Mouse (Mus musculus): ENCODE data around the gene Ppp1r27. TPM values are rescaled to one million over a fixed set of nuclear protein-coding genes. Genes with fewer than 3 reads are reported as not detected.
"Not testable (repeated sequence)": the region's sequence is repeated elsewhere in the genome, so short reads cannot be mapped to it uniquely, and the experiment has no call there.

Ppp1r27 gene
- total RNA-seq, 2 experiments from 2014 or later = 0.60 TPM; not detected in 1

GRCm38 (mm10) chr11:120577211-120578023 lies 26.5 kb upstream of the Ppp1r27 start:
- DNase-seq = peak in 1 of 2 experiments; percentile 45
- intact Hi-C loops (cut with DNase I) = loop anchor here (2.0 kb wide), 1 partner anchor 61 kb away; no protein-coding TSS in a partner anchor

- intact Hi-C loops (cut with DNase I) = no loop called here
- DNase-seq = no peak
These were observed 25.5 kb upstream of the Ppp1r27 start for GRCm38 (mm10) chr11:120576365-120576981.

GRCm38 (mm10) chr11:120575940-120576339 lies 25.0 kb upstream of the Ppp1r27 start:
- no peak for DNase-seq
- intact Hi-C loops (cut with DNase I) = no loop called here

GRCm38 (mm10) chr11:120575046-120575445 lies 24.1 kb upstream of the Ppp1r27 start:
- DNase-seq = no peak

GRCm38 (mm10) chr11:120574278-120574600 lies 23.3 kb upstream of the Ppp1r27 start:
- intact Hi-C loops (cut with DNase I) = no loop called here
- no peak for DNase-seq

More at GRCm38 (mm10) chr11:120575046-120575445, 24.1 kb upstream of the Ppp1r27 start:
- intact Hi-C loops (cut with DNase I) = no loop called here

- no peak for DNase-seq
- intact Hi-C loops (cut with DNase I) = loop anchor here (2.0 kb wide), 1 partner anchor 55 kb away; no protein-coding TSS in a partner anchor
These were observed 22.8 kb upstream of the Ppp1r27 start for GRCm38 (mm10) chr11:120573585-120574277.

- intact Hi-C loops (cut with DNase I) = loop anchor here (2.0 kb wide), 1 partner anchor 54 kb away; no protein-coding TSS in a partner anchor
- DNase-seq = peak; percentile 100
These were observed 22.0 kb upstream of the Ppp1r27 start, which contains the start of gene P4hb for GRCm38 (mm10) chr11:120572752-120573584. Gene P4hb, minus strand, starts transcription at chr11:120573253.

- intact Hi-C loops (cut with DNase I) = loop anchor here (2.0 kb wide), 1 partner anchor 54 kb away; no protein-coding TSS in a partner anchor
- no peak for DNase-seq
These were observed 21.5 kb upstream of the Ppp1r27 start for GRCm38 (mm10) chr11:120572417-120572751.

- peak in 1 of 2 experiments; percentile 13 for DNase-seq
- intact Hi-C loops (cut with DNase I) = loop anchor here (2.0 kb wide), 2 partner anchors 21 to 53 kb away; partner anchors contain the start of gene Ppp1r27
These were observed 21.0 kb upstream of the Ppp1r27 start for GRCm38 (mm10) chr11:120571754-120572416.

GRCm38 (mm10) chr11:120571122-120571521 lies 20.2 kb upstream of the Ppp1r27 start:
- intact Hi-C loops (cut with DNase I) = loop anchor here (2.0 kb wide), 1 partner anchor 20 kb away; the partner anchor contains the start of gene Ppp1r27
- DNase-seq = no peak

GRCm38 (mm10) chr11:120568324-120568723 lies 17.4 kb upstream of the Ppp1r27 start:
- DNase-seq = no peak
- intact Hi-C loops (cut with DNase I) = no loop called here

- intact Hi-C loops (cut with DNase I) = no loop called here
These were observed 14.2 kb upstream of the Ppp1r27 start for GRCm38 (mm10) chr11:120565114-120565513.

GRCm38 (mm10) chr11:120562949-120563348 lies 12.0 kb upstream of the Ppp1r27 start:
- no peak for DNase-seq
- intact Hi-C loops (cut with DNase I) = no loop called here

More at GRCm38 (mm10) chr11:120565114-120565513, 14.2 kb upstream of the Ppp1r27 start:
- no peak for DNase-seq

GRCm38 (mm10) chr11:120560952-120561728 lies 10.2 kb upstream of the Ppp1r27 start:
- intact Hi-C loops (cut with DNase I) = no loop called here
- DNase-seq = no peak

- intact Hi-C loops (cut with DNase I); DNase-seq: not testable (repeated sequence)
These were observed 7.9 kb upstream of the Ppp1r27 start for GRCm38 (mm10) chr11:120558843-120559242.

- intact Hi-C loops (cut with DNase I) = no loop called here
These were observed 4.3 kb upstream of the Ppp1r27 start for GRCm38 (mm10) chr11:120555260-120555659.

GRCm38 (mm10) chr11:120554834-120555233 lies 3.9 kb upstream of the Ppp1r27 start:
- DNase-seq = peak in 1 of 2 experiments; percentile 59
- intact Hi-C loops (cut with DNase I) = no loop called here

More at GRCm38 (mm10) chr11:120555260-120555659, 4.3 kb upstream of the Ppp1r27 start:
- no peak for DNase-seq

GRCm38 (mm10) chr11:120552736-120553135 lies 1.8 kb upstream of the Ppp1r27 start:
- intact Hi-C loops (cut with DNase I) = no loop called here
- DNase-seq = no peak

Data from heart, postnatal 10 days (tissue).